Mouse (Mus musculus): ENCODE data around the gene Camkk2. TPM values are rescaled to one million over a fixed set of nuclear protein-coding genes. Genes with fewer than 3 reads are reported as not detected.

Gene Camkk2
- polyA plus RNA-seq, 1 experiment from 2014 or later, result 73.4 TPM

GRCm38 (mm10) chr5:122705174-122705573 is 74.0 kb downstream of the Camkk2 start:
- H3K9me3 ChIP-seq, result no peaks in the 10 kb centered on the region
- H3K36me3 ChIP-seq, result no peaks in the 10 kb centered on the region
- H3K27ac ChIP-seq (replicated peaks), result no peak overlapping the region
- H3K4me3 ChIP-seq, result no peak overlapping the region
- H3K27me3 ChIP-seq, result no peaks in the 10 kb centered on the region
- H3K4me2 ChIP-seq, result no peak overlapping the region
- no peak overlapping the region for H3K9ac ChIP-seq
- ATAC-seq (ENCODE audit: low FRiP score, low read depth), result no peak
- WGBS, result 80% methylated on average over 3 of the region's 3 CpGs
- H3K4me1 ChIP-seq (replicated peaks), result peaks cover 13% of the 10 kb centered on the region

DNA sequence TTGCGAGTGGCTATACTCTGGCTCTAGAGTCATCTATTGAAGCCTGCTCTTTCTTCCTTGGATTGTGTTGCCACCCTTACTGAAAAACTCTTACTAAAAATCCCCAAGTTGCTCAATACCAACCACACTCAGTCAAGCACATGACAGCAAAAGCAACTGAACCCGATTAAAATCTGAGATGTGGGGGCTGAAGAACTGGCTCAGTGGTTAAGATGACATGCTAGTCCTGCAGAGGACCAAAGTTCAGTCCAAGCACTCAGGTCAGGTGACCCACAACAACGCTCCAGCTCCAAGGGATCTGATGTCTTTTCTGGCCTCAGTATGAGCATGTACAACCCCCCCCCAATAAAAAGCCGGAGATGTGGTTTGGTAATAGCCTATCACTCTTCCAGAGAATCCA is 74.6 kb downstream of the Camkk2 start:
- Histone ChIP-seq H3K27me3 (no peaks in the 10 kb centered on the region), H3K9me3 (no peaks in the 10 kb centered on the region), H3K4me1 (replicated peaks) (peaks cover 13% of the 10 kb centered on the region), H3K4me3 (no peak overlapping the region), H3K9ac (no peak overlapping the region), H3K27ac (replicated peaks) (no peak overlapping the region), H3K4me2 (no peak overlapping the region), H3K36me3 (no peaks in the 10 kb centered on the region)
- WGBS, result 86% methylated on average over 4 of the region's 4 CpGs
- no peak for ATAC-seq (ENCODE audit: low FRiP score, low read depth)

- Histone ChIP-seq H3K9me3 (no peaks in the 10 kb centered on the region), H3K36me3 (no peaks in the 10 kb centered on the region), H3K4me1 (replicated peaks) (peaks cover 13% of the 10 kb centered on the region), H3K4me2 (no peak overlapping the region), H3K27me3 (no peaks in the 10 kb centered on the region), H3K9ac (no peak overlapping the region), H3K27ac (replicated peaks) (no peak overlapping the region), H3K4me3 (no peak overlapping the region)
- 89% methylated on average over 2 of the region's 2 CpGs for WGBS
- no peak for ATAC-seq (ENCODE audit: low FRiP score, low read depth)
Observed at GRCm38 (mm10) chr5:122703574-122703973, 75.6 kb downstream of the Camkk2 start.

DNA sequence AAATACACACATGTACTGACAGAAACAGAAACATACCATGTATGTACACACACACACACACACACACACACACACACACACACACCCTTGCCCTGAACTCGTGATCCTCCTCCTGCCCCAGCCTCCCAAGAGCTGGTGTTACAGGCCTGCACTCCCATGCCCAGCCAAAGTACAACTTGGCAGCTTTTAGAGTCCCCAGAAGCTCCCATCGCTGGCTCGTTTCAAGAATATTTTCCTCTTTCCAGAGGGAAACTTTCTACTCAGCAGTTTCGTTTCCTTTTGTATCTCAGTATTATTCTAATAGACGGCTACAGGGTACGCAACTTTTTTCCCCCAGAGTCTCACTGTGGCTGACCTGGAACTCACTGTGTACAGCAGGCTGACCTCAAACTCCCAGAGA is 77.1 kb downstream of the Camkk2 start:
- ATAC-seq (ENCODE audit: low FRiP score, low read depth), result no peak
- no peaks in the 10 kb centered on the region for H3K27me3 ChIP-seq
- no peak overlapping the region for H3K4me2 ChIP-seq
- H3K27ac ChIP-seq (replicated peaks), result no peak overlapping the region
- 72% methylated on average over 6 of the region's 6 CpGs for WGBS
- no peaks in the 10 kb centered on the region for H3K9me3 ChIP-seq
- H3K9ac ChIP-seq, result no peak overlapping the region
- no peaks in the 10 kb centered on the region for H3K36me3 ChIP-seq
- no peak overlapping the region for H3K4me3 ChIP-seq
- H3K4me1 ChIP-seq (replicated peaks), result peaks cover 9% of the 10 kb centered on the region

- 76% methylated on average over 5 of the region's 5 CpGs for WGBS
- Histone ChIP-seq H3K27ac (replicated peaks) (no peak overlapping the region), H3K27me3 (no peaks in the 10 kb centered on the region), H3K4me2 (no peak overlapping the region), H3K4me1 (replicated peaks) (no peaks in the 10 kb centered on the region), H3K4me3 (no peak overlapping the region), H3K36me3 (no peaks in the 10 kb centered on the region), H3K9ac (no peak overlapping the region), H3K9me3 (no peaks in the 10 kb centered on the region)
- no peak for ATAC-seq (ENCODE audit: low FRiP score, low read depth)
Observed at GRCm38 (mm10) chr5:122700837-122701212, 78.4 kb downstream of the Camkk2 start.

GRCm38 (mm10) chr5:122700109-122700836 is 78.9 kb downstream of the Camkk2 start:
- Histone ChIP-seq H3K27ac (replicated peaks) (no peak overlapping the region), H3K36me3 (no peaks in the 10 kb centered on the region), H3K4me2 (no peak overlapping the region), H3K9ac (no peak overlapping the region), H3K9me3 (no peaks in the 10 kb centered on the region), H3K4me3 (no peak overlapping the region), H3K4me1 (replicated peaks) (no peaks in the 10 kb centered on the region), H3K27me3 (no peaks in the 10 kb centered on the region)
- ATAC-seq (ENCODE audit: low FRiP score, low read depth), result no peak
- 86% methylated on average over 12 of the region's 12 CpGs for WGBS

DNA sequence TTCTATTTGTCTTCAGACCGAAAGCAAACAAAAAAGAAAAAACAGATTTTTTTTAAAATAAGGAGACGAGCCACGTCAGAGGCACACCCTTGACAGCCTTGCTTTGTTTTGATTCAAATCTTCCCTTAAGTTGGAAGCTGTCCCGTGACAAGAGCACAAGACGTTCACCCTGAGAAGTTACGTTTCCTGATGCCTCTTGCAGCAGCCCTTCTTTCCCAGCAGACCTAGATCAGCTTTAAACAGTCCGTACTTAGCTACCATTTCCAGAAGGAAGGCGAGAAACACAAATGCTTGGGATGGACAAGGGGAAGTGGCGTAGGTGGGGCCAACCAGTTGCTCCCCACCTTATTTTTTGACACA is 80.5 kb downstream of the Camkk2 start:
- Histone ChIP-seq H3K27ac (replicated peaks) (no peak overlapping the region), H3K4me1 (replicated peaks) (peaks cover under 1% of the 10 kb centered on the region; the same call in 1 of the 2 replicates)
- no peak for ATAC-seq (ENCODE audit: low FRiP score, low read depth)

DNA sequence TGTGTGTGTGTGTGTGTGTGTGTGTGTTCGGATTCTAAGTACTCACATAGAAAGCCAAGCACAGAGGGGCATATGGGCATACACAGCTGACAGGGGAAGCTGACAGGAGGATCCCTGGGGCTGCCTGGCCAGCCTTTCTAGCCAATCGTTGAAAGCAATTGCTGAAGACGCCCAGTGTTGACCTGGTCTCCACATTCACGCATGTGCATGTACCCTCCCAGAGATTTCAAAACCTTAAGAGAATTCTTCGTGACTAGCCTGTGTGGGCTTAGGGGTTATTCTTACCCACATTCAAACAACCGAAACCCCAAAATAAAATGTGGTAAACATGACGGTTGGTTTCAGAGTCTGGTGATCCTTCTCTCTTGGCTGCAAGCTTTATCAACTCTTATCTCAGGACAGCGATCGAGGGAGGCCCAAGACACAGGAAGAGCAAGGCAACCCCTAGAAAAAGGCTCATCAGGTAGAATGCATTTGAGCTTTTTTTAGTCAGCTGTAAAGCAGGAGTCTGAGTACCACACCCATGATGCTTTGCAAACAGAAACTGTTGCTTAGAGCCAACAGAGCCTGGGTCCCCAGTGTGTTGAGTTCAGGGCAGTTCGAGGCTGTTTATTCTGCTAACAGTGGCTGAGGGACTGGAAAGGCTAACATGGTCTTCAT is 81.0 kb downstream of the Camkk2 start:
- 84% methylated on average over 10 of the region's 10 CpGs for WGBS
- Histone ChIP-seq H3K27ac (replicated peaks) (no peak overlapping the region), H3K27me3 (no peaks in the 10 kb centered on the region), H3K9ac (no peak overlapping the region), H3K4me2 (no peak overlapping the region), H3K4me3 (no peak overlapping the region), H3K9me3 (no peaks in the 10 kb centered on the region), H3K36me3 (no peaks in the 10 kb centered on the region), H3K4me1 (replicated peaks) (peaks cover 6% of the 10 kb centered on the region)
- no peak for ATAC-seq (ENCODE audit: low FRiP score, low read depth)

More for the DNA sequence above, 80.5 kb downstream of the Camkk2 start:
- no peaks in the 10 kb centered on the region for H3K36me3 ChIP-seq
- H3K4me2 ChIP-seq, result no peak overlapping the region
- H3K27me3 ChIP-seq, result no peaks in the 10 kb centered on the region
- H3K9ac ChIP-seq, result no peak overlapping the region
- H3K9me3 ChIP-seq, result no peaks in the 10 kb centered on the region
- 78% methylated on average over 9 of the region's 9 CpGs for WGBS
- no peak overlapping the region for H3K4me3 ChIP-seq

DNA sequence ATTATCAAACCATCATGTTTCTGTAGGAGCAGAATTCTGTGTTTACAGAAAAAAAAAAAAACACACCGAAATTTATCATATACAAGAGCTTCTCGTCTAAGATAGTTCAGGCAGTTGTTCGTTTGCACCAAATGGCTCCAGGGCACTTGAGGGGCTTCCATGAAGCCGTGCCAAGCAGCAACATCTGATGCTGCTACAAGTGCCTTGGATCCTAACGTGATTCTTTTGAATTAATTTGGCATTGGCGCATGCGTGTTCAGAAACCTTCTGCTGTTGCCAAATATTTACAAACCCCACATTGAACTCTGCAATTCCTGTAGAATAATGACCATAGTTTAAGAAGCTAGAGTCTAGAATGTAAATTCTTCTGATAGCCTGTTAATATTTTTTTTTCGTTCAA is 83.7 kb downstream of the Camkk2 start:
- peaks cover 7% of the 10 kb centered on the region for H3K4me1 ChIP-seq (replicated peaks)
- no peaks in the 10 kb centered on the region for H3K27me3 ChIP-seq
- H3K9me3 ChIP-seq, result no peaks in the 10 kb centered on the region
- WGBS, result 50% methylated on average over 8 of the region's 8 CpGs
- ATAC-seq (ENCODE audit: low FRiP score, low read depth), result no peak
- H3K36me3 ChIP-seq, result no peaks in the 10 kb centered on the region
- H3K9ac ChIP-seq, result no peak overlapping the region
- no peak overlapping the region for H3K4me2 ChIP-seq
- H3K4me3 ChIP-seq, result no peak overlapping the region
- H3K27ac ChIP-seq (replicated peaks), result no peak overlapping the region

DNA sequence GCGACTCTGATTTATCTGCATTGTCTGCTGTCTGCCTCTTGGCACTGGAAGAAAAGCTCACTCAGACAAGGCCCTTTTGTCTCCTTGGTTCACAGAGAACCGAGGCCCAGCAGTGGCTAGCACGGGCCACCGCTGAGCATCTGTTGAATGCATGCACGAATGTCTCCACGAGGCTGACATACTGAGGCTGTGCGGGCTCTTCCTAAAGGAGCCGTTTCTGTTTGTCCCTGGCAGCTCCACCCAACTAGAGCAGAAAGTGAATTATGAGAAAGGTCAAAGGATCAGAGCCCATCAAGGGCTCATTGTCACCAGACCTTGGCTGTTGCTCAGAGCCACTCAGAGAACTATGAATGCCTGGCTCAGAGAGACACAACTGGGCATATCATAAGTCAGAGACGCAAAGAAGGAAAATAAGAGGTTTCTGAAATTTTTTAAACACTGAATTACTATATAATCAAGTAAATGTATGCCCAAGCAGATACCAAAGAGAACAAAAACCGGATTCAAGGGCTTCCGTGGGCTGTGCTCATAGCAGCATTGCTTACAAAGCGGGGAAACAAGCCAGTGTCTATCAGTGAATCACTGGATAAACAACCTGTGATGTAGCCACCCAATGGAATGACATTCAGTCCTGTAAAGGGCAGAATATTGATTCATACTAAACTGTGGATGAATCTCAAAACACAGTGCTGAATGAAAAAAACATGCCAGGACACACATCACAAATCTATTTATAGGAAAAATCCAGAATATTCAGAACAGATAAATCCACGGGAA is 85.6 kb downstream of the Camkk2 start:
- Histone ChIP-seq H3K4me1 (replicated peaks) (peaks cover 7% of the 10 kb centered on the region), H3K36me3 (no peaks in the 10 kb centered on the region), H3K9ac (no peak overlapping the region), H3K27me3 (no peaks in the 10 kb centered on the region), H3K27ac (replicated peaks) (peak overlapping the region; percentile 74), H3K4me2 (no peak overlapping the region), H3K4me3 (no peak overlapping the region), H3K9me3 (no peaks in the 10 kb centered on the region)
- WGBS, result 16% methylated on average over 13 of the region's 13 CpGs
- peak; percentile 91 for ATAC-seq (ENCODE audit: low FRiP score, low read depth)

DNA sequence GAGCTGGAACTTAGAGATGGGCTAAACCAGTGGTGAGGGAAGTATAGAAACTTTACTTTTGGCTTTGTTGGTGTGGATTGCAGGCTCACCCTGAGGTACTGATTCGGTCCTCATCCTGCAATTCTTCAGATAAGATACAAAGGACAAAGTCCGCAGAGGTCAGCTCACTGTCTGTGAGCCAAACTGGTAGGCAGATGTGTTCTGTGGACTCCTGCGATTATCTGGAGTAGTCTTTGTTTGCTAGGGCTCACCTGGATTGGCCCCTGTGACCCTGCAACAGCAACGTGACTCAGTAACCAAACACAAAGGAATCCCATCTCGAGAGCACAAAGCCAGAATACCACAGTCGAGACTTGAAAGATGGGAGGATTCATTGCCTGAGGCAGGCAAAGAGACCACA is 88.7 kb downstream of the Camkk2 start:
- Histone ChIP-seq H3K4me3 (no peak overlapping the region), H3K36me3 (no peaks in the 10 kb centered on the region), H3K27me3 (no peaks in the 10 kb centered on the region), H3K27ac (replicated peaks) (no peak overlapping the region), H3K9ac (no peak overlapping the region), H3K4me2 (no peak overlapping the region), H3K9me3 (no peaks in the 10 kb centered on the region), H3K4me1 (replicated peaks) (peaks cover 7% of the 10 kb centered on the region)
- no peak for ATAC-seq (ENCODE audit: low FRiP score, low read depth)
- 45% methylated on average over 6 of the region's 6 CpGs for WGBS

DNA sequence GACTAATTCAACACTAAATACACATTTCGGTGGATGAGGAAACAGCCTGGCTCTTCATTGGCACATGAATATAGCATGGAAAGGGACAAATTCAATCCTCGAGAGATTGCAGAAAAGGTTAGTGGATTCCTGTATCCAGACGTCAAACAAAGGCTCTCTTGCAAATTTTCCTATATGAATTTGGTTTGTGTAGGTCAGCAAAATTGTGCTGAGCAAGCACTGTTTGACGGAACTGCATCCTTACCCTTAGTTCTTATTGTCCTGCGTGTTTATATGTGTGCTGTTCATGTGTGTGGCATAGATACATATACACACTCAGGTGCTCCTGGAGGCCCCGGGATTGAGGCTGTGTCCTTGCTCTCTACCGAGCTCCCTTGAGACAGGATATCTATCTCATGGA is 90.1 kb downstream of the Camkk2 start:
- H3K4me1 ChIP-seq (replicated peaks), result peaks cover 7% of the 10 kb centered on the region
- no peak overlapping the region for H3K27ac ChIP-seq (replicated peaks)
- no peaks in the 10 kb centered on the region for H3K36me3 ChIP-seq
- no peak for ATAC-seq (ENCODE audit: low FRiP score, low read depth)
- no peaks in the 10 kb centered on the region for H3K9me3 ChIP-seq
- WGBS, result 91% methylated on average over 7 of the region's 7 CpGs
- H3K9ac ChIP-seq, result no peak overlapping the region
- H3K4me2 ChIP-seq, result no peak overlapping the region
- H3K4me3 ChIP-seq, result no peak overlapping the region
- no peaks in the 10 kb centered on the region for H3K27me3 ChIP-seq

Data from hindbrain, embryonic 15.5 days (tissue).